In the genomic region with DNA sequence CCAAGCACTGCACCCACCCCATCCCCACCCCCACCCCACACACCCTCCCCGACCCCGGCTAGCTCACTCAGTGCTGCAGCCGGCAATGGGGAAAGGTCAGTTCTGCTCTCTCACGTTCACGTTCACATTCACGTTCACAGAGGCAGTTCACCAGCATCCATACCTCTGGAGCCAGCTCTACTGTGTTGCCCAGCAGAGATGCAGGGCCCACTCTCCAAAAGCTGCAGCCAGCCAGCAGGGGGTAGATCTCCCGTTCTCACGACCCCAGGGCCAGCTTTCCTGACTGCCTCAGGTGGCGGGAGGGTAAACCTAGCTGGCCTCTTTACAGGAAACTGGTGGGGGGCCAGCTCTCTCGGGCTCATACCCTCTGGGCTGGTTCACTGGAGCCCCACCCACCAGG, we compare ENCODE assay signal across 11 mouse cellular contexts.
DNase-seq lines count a peak whose midpoint lies in the region; ATAC-seq and TF ChIP-seq lines count a peak whose summit lies in the region.
"Had no signal": no experiment of that assay in that cellular context is flagged by ENCODE, and none has a peak within 500 bp of the region (broad histone marks: within the 10 kb centered on the region; RNA-seq: fewer than 3 reads in every experiment).

No protein-coding gene starts in this region.

- peaks cover 10% of the 10 kb centered on the region for H3K4me1 ChIP-seq in hindbrain, embryonic 10.5 days (replicated peaks)
- H3K4me1 ChIP-seq in hindbrain, postnatal 0 days (ENCODE audit: insufficient read depth, low read length) = no peaks in the 10 kb centered on the region
- H3K4me1 ChIP-seq in embryonic facial prominence, embryonic 14.5 days (ENCODE audit: control insufficient read depth, insufficient read depth, low read length) = no peaks in the 10 kb centered on the region
- H3K4me1 ChIP-seq in hindbrain, embryonic 16.5 days (ENCODE audit: control insufficient read depth, insufficient read depth, low read depth, low read length) = peaks cover 3% of the 10 kb centered on the region
- H3K4me1 ChIP-seq in neural tube, embryonic 12.5 days = no peaks in the 10 kb centered on the region; the same call in 1 of the 2 replicates

- DNase-seq in hindbrain, embryonic 10.5 days (ENCODE audit: low spot score) = peak; percentile 15
- DNase-seq in hindbrain, postnatal 0 days (ENCODE audit: low spot score) = no peak
- no peak for DNase-seq in embryonic facial prominence, embryonic 14.5 days (ENCODE audit: low spot score)
- DNase-seq in T-cell, adult 2 months (ENCODE audit: low spot score) = no peak
- DNase-seq: cerebellum, adult 9-10 months; gastrocnemius, postnatal 36 days; lung, adult 18-20 months had no signal

- no peaks in the 10 kb centered on the region for H3K36me3 ChIP-seq in hindbrain, embryonic 10.5 days
- H3K36me3 ChIP-seq in hindbrain, postnatal 0 days (ENCODE audit: insufficient read depth, low read length) = no peaks in the 10 kb centered on the region
- H3K36me3 ChIP-seq in embryonic facial prominence, embryonic 14.5 days (ENCODE audit: control insufficient read depth, insufficient read depth, low read length) = no peaks in the 10 kb centered on the region
- no peaks in the 10 kb centered on the region for H3K36me3 ChIP-seq in hindbrain, embryonic 16.5 days (ENCODE audit: control insufficient read depth, insufficient read depth, low read length)
- no peaks in the 10 kb centered on the region for H3K36me3 ChIP-seq in neural tube, embryonic 12.5 days

- peak overlapping the region; percentile 6 for H3K4me3 ChIP-seq in hindbrain, embryonic 10.5 days
- no peak overlapping the region for H3K4me3 ChIP-seq in hindbrain, postnatal 0 days (ENCODE audit: low read length)
- H3K4me3 ChIP-seq in embryonic facial prominence, embryonic 14.5 days (ENCODE audit: low read depth, low read length) = no peak overlapping the region
- H3K4me3 ChIP-seq in hindbrain, embryonic 16.5 days (ENCODE audit: low read length) = no peak overlapping the region
- no peak overlapping the region for H3K4me3 ChIP-seq in neural tube, embryonic 12.5 days

- H3K4me2 ChIP-seq in hindbrain, postnatal 0 days (ENCODE audit: low read depth, low read length) = no peak overlapping the region; the same call in 1 of the 2 replicates
- peak overlapping the region; percentile 29; the same call in 1 of the 2 replicates for H3K4me2 ChIP-seq in embryonic facial prominence, embryonic 14.5 days (ENCODE audit: low read depth, low read length)
- H3K4me2 ChIP-seq in hindbrain, embryonic 16.5 days (ENCODE audit: low read length) = peak overlapping the region; percentile 27
- peak overlapping the region; percentile 34 for H3K4me2 ChIP-seq in neural tube, embryonic 12.5 days (replicated peaks)

- WGBS in hindbrain, embryonic 10.5 days = 7% methylated on average over 10 of the region's 10 CpGs
- 4% methylated on average over 10 of the region's 10 CpGs for WGBS in hindbrain, postnatal 0 days
- 1% methylated on average over 10 of the region's 10 CpGs for WGBS in embryonic facial prominence, embryonic 14.5 days
- WGBS in hindbrain, embryonic 16.5 days = 12% methylated on average over 10 of the region's 10 CpGs
- WGBS in neural tube, embryonic 12.5 days = 4% methylated on average over 10 of the region's 10 CpGs

- H3K27me3 ChIP-seq in hindbrain, embryonic 10.5 days (ENCODE audit: insufficient read depth, poor library complexity, severe bottlenecking) = 0 out of 2 replicates have a peak, but pooled peaks cover 11% of the 10 kb centered on the region
- no peaks in the 10 kb centered on the region for H3K27me3 ChIP-seq in hindbrain, postnatal 0 days (ENCODE audit: insufficient read depth, low read length)
- H3K27me3 ChIP-seq in embryonic facial prominence, embryonic 14.5 days (replicated peaks; ENCODE audit: control insufficient read depth, insufficient read depth, low read length) = no peaks in the 10 kb centered on the region
- no peaks in the 10 kb centered on the region for H3K27me3 ChIP-seq in hindbrain, embryonic 16.5 days (replicated peaks; ENCODE audit: control insufficient read depth, insufficient read depth, low read length)
- no peaks in the 10 kb centered on the region for H3K27me3 ChIP-seq in neural tube, embryonic 12.5 days (replicated peaks)

- 0 out of 2 replicates have a peak, but pooled peaks cover 2% of the 10 kb centered on the region for H3K9me3 ChIP-seq in hindbrain, embryonic 10.5 days
- no peaks in the 10 kb centered on the region for H3K9me3 ChIP-seq in hindbrain, postnatal 0 days (ENCODE audit: low read length)
- H3K9me3 ChIP-seq in embryonic facial prominence, embryonic 14.5 days (ENCODE audit: control insufficient read depth, low read length) = no peaks in the 10 kb centered on the region
- no peaks in the 10 kb centered on the region; the same call in 1 of the 2 replicates for H3K9me3 ChIP-seq in hindbrain, embryonic 16.5 days (ENCODE audit: control insufficient read depth, low read length)
- H3K9me3 ChIP-seq in neural tube, embryonic 12.5 days = no peaks in the 10 kb centered on the region

- peak overlapping the region; percentile 53; the same call in 1 of the 2 replicates for H3K27ac ChIP-seq in hindbrain, embryonic 10.5 days
- no peak overlapping the region for H3K27ac ChIP-seq in hindbrain, postnatal 0 days
- H3K27ac ChIP-seq in embryonic facial prominence, embryonic 14.5 days (replicated peaks; ENCODE audit: low read depth, low read length) = no peak overlapping the region
- no peak overlapping the region for H3K27ac ChIP-seq in hindbrain, embryonic 16.5 days (ENCODE audit: low read depth, low read length)
- H3K27ac ChIP-seq in neural tube, embryonic 12.5 days = no peak overlapping the region

- no peak overlapping the region for H3K9ac ChIP-seq in hindbrain, postnatal 0 days (replicated peaks; ENCODE audit: low read length)
- peak overlapping the region; percentile 37; the same call in 1 of the 2 replicates for H3K9ac ChIP-seq in embryonic facial prominence, embryonic 14.5 days (ENCODE audit: low read depth, low read length)
- H3K9ac ChIP-seq in hindbrain, embryonic 16.5 days (ENCODE audit: low read depth, low read length) = no peak overlapping the region
- no peak overlapping the region for H3K9ac ChIP-seq in neural tube, embryonic 12.5 days

- TF ChIP-seq CTCF in hindbrain, postnatal 0 days (IDR thresholded peaks at IDR 0.05; ENCODE audit: low read depth) = no peak

- no peak for ATAC-seq in hindbrain, postnatal 0 days
- ATAC-seq in embryonic facial prominence, embryonic 14.5 days (ENCODE audit: low read depth) = peak; percentile 50; the same call in 1 of the 2 replicates
- ATAC-seq in hindbrain, embryonic 16.5 days = no peak
- ATAC-seq in neural tube, embryonic 12.5 days (ENCODE audit: low FRiP score, low read depth) = no peak
- ATAC-seq in cerebellum, adult (ENCODE audit: insufficient number of reproducible peaks, low FRiP score, low TSS enrichment) = no peak
- ATAC-seq in megakaryocyte-erythroid progenitor cell, adult 5-6 weeks (replicated peaks; ENCODE audit: low FRiP score, low TSS enrichment, poor library complexity, severe bottlenecking) = no peak
